Mouse (Mus musculus) heart, adult 2 months (tissue): ENCODE results near the gene Kdm3a. TPM values are rescaled to one million over a fixed set of nuclear protein-coding genes. Genes with fewer than 3 reads are reported as not detected.

Experiments used
- DNase-seq, 2 experiments: peaks; one replicate each; pipeline ENCODE4 v3.0.0; 2021
- H3K27ac ChIP-seq: fragments of 200-600 bp; 2 replicates; pipeline ENCODE4 v1.8.1; 2022
- H3K27me3 ChIP-seq: fragments of 200-500 bp; 2 replicates; pipeline ENCODE4 v1.6.1; 2012; ENCODE audit warnings: mild to moderate bottlenecking, low read length, inconsistent platforms, mixed read lengths; ENCODE audit not compliant: control insufficient read depth, insufficient read depth
- H3K36me3 ChIP-seq: fragments of 200-500 bp; 2 replicates; pipeline ENCODE4 v1.6.1; 2012; ENCODE audit warnings: low read length, inconsistent platforms; ENCODE audit not compliant: control insufficient read depth, insufficient read depth
- H3K4me1 ChIP-seq: fragments of 200-500 bp; 2 replicates; pipeline ENCODE4 v1.6.1; 2011; ENCODE audit warnings: low read length; ENCODE audit not compliant: control insufficient read depth, insufficient read depth
- H3K4me3 ChIP-seq: fragments of 200-600 bp; 2 replicates; pipeline ENCODE4 v1.8.1; 2022
- H3K79me2 ChIP-seq: fragments of 200-500 bp; replicated peaks from 2 replicates; pipeline ENCODE4 v1.6.1; 2012; ENCODE audit warnings: mild to moderate bottlenecking, inconsistent platforms, low read length, moderate library complexity, mixed read lengths; ENCODE audit not compliant: control insufficient read depth, insufficient read depth
- H3K9ac ChIP-seq: fragments of 200-500 bp; 2 replicates; pipeline ENCODE4 v1.6.1; 2012; ENCODE audit warnings: low read depth, mild to moderate bottlenecking, control low read depth, inconsistent platforms, low read length, mixed read lengths
- CTCF ChIP-seq: fragments of 200-600 bp; IDR thresholded peaks from 2 replicates; pipeline ENCODE4 v1.8.1; 2022; ENCODE audit warnings: antibody characterized with exemption, mild to moderate bottlenecking, moderate library complexity
- EP300 ChIP-seq: fragments of 200-500 bp; IDR thresholded peaks from 2 replicates; pipeline ENCODE4 v1.6.1; 2011; ENCODE audit warnings: low read depth, low read length, control low read depth; ENCODE audit not compliant: insufficient read depth
- POLR2A ChIP-seq: fragments of 200-500 bp; IDR thresholded peaks from 2 replicates; pipeline ENCODE4 v1.6.1; 2011; ENCODE audit warnings: mild to moderate bottlenecking, low read depth, low read length, control low read depth; ENCODE audit not compliant: insufficient read depth
- WGBS: fragments of 180-500 bp; shearing (Covaris S2); methylation state at CpG from one replicate; pipeline ENCODE4 v1.1.7; 2018; 5-methylcytosine and 5-hydroxymethylcytosine counted together
- intact Hi-C: fragments of 180-260 bp; cut with DNase I; formaldehyde crosslinking; loops from one replicate; pipeline ENCODE4 v1.15.1; 2025
- polyA plus RNA-seq: library from polyadenylated mRNA; depleted of rRNA; stranded (reverse); fragments of >200 nt; gene quantifications from 2 replicates; pipeline ENCODE4 v1.2.3, GENCODE M21; 2012
- total RNA-seq, 2 experiments: library from RNA; stranded (reverse); gene quantifications; 2 replicates each; pipeline ENCODE4 v1.2.3; 2021

Kdm3a gene
- total and polyA plus RNA-seq, 3 experiments = 8.2 to 18.2 (median 17.7) TPM

DNA sequence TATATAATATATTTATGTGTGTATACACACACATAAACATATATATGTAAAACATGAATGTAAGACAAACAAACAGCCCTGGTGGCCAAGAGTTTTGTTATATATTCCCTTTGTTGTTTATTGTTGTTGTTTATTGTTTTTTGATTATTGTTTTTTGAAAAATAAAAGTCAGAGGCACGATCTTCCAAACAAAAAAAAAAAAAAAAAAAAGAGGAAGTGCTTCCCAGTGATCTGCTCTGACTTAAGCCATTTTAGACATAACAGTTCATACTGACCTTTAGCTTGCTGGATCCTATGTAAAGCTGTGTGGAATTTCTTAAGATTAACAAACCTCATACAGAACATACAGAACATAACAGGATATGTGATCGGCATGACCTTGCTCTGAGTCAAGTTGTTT, 19.1 kb upstream of the Kdm3a start:
- H3K36me3 ChIP-seq = peaks cover 4% of the 10 kb centered on the region
- TF ChIP-seq EP300 (no peak), CTCF (no peak), POLR2A (no peak)
- DNase-seq = no peak
- 74% methylated on average over 2 of the region's 2 CpGs for WGBS
- no peaks in the 10 kb centered on the region for H3K79me2 ChIP-seq
- H3K9ac ChIP-seq = no peak overlapping the region
- H3K4me3 ChIP-seq = no peak overlapping the region
- intact Hi-C loops = no loop called here
- no peak overlapping the region for H3K27ac ChIP-seq
- H3K27me3 ChIP-seq = no peaks in the 10 kb centered on the region
- H3K4me1 ChIP-seq = peaks cover 3% of the 10 kb centered on the region

DNA sequence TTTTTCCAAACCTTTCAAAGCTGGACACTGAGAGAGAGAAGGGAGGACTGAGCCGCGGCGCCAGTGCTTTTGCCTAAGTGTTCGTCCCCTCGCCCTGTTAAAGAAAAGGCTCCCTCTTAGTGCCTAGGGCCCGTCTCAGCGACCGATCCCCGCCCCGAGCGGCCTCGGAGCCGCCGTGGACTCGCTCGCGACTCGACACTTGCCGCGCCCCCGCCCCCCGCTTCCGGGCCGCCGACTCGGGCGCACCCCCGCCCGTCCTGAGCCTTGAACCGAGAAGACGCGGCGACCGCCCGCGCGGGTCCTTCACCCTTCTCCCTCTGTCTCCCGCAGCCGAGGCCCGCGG, 333 bp downstream of the Kdm3a start:
- WGBS = under 1% methylated on average over 41 of the region's 41 CpGs
- intact Hi-C loops = loop anchor here (2.0 to 5.0 kb wide), 6 partner anchors 75 to 362 kb away; partner anchors contain the start of genes Krcc1, Reep1 and Rmnd5a
- H3K4me3 ChIP-seq = peak overlapping the region; percentile 85
- peaks cover 8% of the 10 kb centered on the region for H3K4me1 ChIP-seq
- H3K27me3 ChIP-seq = no peaks in the 10 kb centered on the region
- peak overlapping the region; percentile 90 for H3K27ac ChIP-seq
- H3K36me3 ChIP-seq = peaks cover 33% of the 10 kb centered on the region
- no peaks in the 10 kb centered on the region for H3K79me2 ChIP-seq
- DNase-seq = no peak
- TF ChIP-seq EP300 (no peak), POLR2A (no peak), CTCF (no peak)
- peak overlapping the region; percentile 84 for H3K9ac ChIP-seq

GRCm38 (mm10) chr6:71631706-71632461, 906 bp downstream of the Kdm3a start:
- H3K36me3 ChIP-seq = peaks cover 36% of the 10 kb centered on the region
- H3K79me2 ChIP-seq = no peaks in the 10 kb centered on the region
- H3K4me1 ChIP-seq = peaks cover 8% of the 10 kb centered on the region
- H3K4me3 ChIP-seq = peak overlapping the region; percentile 85
- TF ChIP-seq CTCF (no peak), POLR2A (no peak), EP300 (no peak)
- peak overlapping the region; percentile 84 for H3K9ac ChIP-seq
- H3K27me3 ChIP-seq = no peaks in the 10 kb centered on the region
- intact Hi-C loops = loop anchor here (2.0 to 5.0 kb wide), 6 partner anchors 75 to 361 kb away; partner anchors contain the start of genes Krcc1, Reep1 and Rmnd5a
- peak overlapping the region; percentile 90 for H3K27ac ChIP-seq
- DNase-seq = peak; percentile 75
- WGBS = 1% methylated on average over 42 of the region's 42 CpGs

DNA sequence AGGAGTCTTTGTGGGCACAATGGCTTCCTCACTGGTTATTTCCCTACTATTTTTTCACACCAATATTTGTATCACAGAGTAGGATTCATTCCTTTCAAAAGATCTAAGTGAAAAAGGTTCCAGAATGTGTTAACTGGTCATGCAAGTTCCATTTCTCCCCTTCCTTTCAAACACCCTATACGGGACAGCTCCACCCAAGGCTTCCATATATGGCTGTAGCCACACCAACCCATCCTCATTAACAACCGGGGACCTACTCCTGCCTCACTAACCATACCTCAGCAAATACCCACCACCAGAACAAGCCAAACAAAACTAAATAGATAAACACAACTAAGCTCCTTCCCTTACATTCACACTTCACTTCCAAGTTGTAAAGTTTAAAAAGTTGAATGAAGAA, 1.6 kb downstream of the Kdm3a start:
- Histone ChIP-seq H3K9ac (no peak overlapping the region), H3K4me3 (peak overlapping the region; percentile 85), H3K36me3 (peaks cover 40% of the 10 kb centered on the region), H3K4me1 (peaks cover 8% of the 10 kb centered on the region), H3K27me3 (no peaks in the 10 kb centered on the region), H3K79me2 (no peaks in the 10 kb centered on the region), H3K27ac (no peak overlapping the region)
- TF ChIP-seq EP300 = no peak
- TF ChIP-seq POLR2A = no peak
- no peak for TF ChIP-seq CTCF
- 8% methylated on average over 2 of the region's 2 CpGs for WGBS
- intact Hi-C loops = loop anchor here (5.0 kb wide), 2 partner anchors 76 to 191 kb away; partner anchors contain the start of gene Reep1
- DNase-seq = no peak

- H3K4me3 ChIP-seq = no peak overlapping the region
- H3K9ac ChIP-seq = no peak overlapping the region
- DNase-seq = no peak
- H3K27me3 ChIP-seq = no peaks in the 10 kb centered on the region
- peaks cover 64% of the 10 kb centered on the region for H3K36me3 ChIP-seq
- intact Hi-C loops = no loop called here
- H3K4me1 ChIP-seq = peaks cover 8% of the 10 kb centered on the region
- no peak overlapping the region for H3K27ac ChIP-seq
- H3K79me2 ChIP-seq = no peaks in the 10 kb centered on the region
- no peak for TF ChIP-seq POLR2A
- no peak for TF ChIP-seq CTCF
- TF ChIP-seq EP300 = no peak
These were observed 5.5 kb downstream of the Kdm3a start for GRCm38 (mm10) chr6:71627325-71627724.

GRCm38 (mm10) chr6:71625984-71626383, 6.8 kb downstream of the Kdm3a start:
- no peaks in the 10 kb centered on the region for H3K27me3 ChIP-seq
- peaks cover 65% of the 10 kb centered on the region for H3K36me3 ChIP-seq
- 96% methylated on average over 2 of the region's 2 CpGs for WGBS
- no peak for DNase-seq
- TF ChIP-seq CTCF (no peak), EP300 (no peak), POLR2A (no peak)
- H3K79me2 ChIP-seq = no peaks in the 10 kb centered on the region
- no peak overlapping the region for H3K4me3 ChIP-seq
- H3K27ac ChIP-seq = no peak overlapping the region
- intact Hi-C loops = loop anchor here (2.0 kb wide), 1 partner anchor 15 kb away; no protein-coding TSS in a partner anchor
- H3K4me1 ChIP-seq = peaks cover 8% of the 10 kb centered on the region
- H3K9ac ChIP-seq = no peak overlapping the region
